Mouse (Mus musculus): ENCODE measurements at regions not wholly inside any gene's neighbourhood (a gene's known extent, or its start where the extent isn't known, plus 50 kb on each side); places are given as distances from the start of the nearest gene placed in this dataset.

- TF ChIP-seq POLR2A (IDR thresholded peaks at IDR 0.05; ENCODE audit: borderline replicate concordance, insufficient read depth, low read length) (no peak), CTCF (IDR thresholded peaks at IDR 0.05; ENCODE audit: borderline replicate concordance, insufficient read depth, low read depth, low read length) (no peak)
Measured at GRCm38 (mm10) chr1:81950140-81950550, 282.8 kb upstream of the Gm9747 start.
